Mouse (Mus musculus): ENCODE measurements at regions not wholly inside any gene's neighbourhood (a gene's known extent, or its start where the extent isn't known, plus 50 kb on each side); places are given as distances from the start of the nearest gene placed in this dataset.

GRCm38 (mm10) chr8:4934551-4934950 lies 155.2 kb upstream of the Shcbp1 start:
- DNase-seq: no peak
- intact Hi-C loops (cut with DNase I): no loop called here

- no peak for DNase-seq
- intact Hi-C loops (cut with DNase I): no loop called here
Observed at GRCm38 (mm10) chr8:4934035-4934434, 154.7 kb upstream of the Shcbp1 start.

GRCm38 (mm10) chr8:4916447-4916846 lies 137.1 kb upstream of the Shcbp1 start:
- intact Hi-C loops (cut with DNase I): no loop called here
- no peak for DNase-seq

- DNase-seq: no peak
- intact Hi-C loops (cut with DNase I): no loop called here
Observed at GRCm38 (mm10) chr8:4895046-4895445, 115.7 kb upstream of the Shcbp1 start.

GRCm38 (mm10) chr8:4868761-4869160 lies 89.4 kb upstream of the Shcbp1 start:
- DNase-seq: peak; percentile 52
- intact Hi-C loops (cut with DNase I): loop anchor here (10.0 kb wide), 1 partner anchor 416 kb away; no protein-coding TSS in a partner anchor

- intact Hi-C loops (cut with DNase I): no loop called here
- no peak for DNase-seq
Observed at GRCm38 (mm10) chr8:4839087-4839486, 59.7 kb upstream of the Shcbp1 start.

- intact Hi-C loops (cut with DNase I): no loop called here
- no peak for DNase-seq
Observed at GRCm38 (mm10) chr8:4838527-4838926, 59.2 kb upstream of the Shcbp1 start.

- no peak for DNase-seq
- intact Hi-C loops (cut with DNase I): no loop called here
Observed at GRCm38 (mm10) chr8:4837719-4838118, 58.4 kb upstream of the Shcbp1 start.

GRCm38 (mm10) chr8:4836651-4837050 lies 57.3 kb upstream of the Shcbp1 start:
- no peak for DNase-seq
- intact Hi-C loops (cut with DNase I): no loop called here

Data from left cerebral cortex, postnatal 4 days (tissue).